Mouse (Mus musculus): Measurements from ENCODE around the gene Hgd.

DNA sequence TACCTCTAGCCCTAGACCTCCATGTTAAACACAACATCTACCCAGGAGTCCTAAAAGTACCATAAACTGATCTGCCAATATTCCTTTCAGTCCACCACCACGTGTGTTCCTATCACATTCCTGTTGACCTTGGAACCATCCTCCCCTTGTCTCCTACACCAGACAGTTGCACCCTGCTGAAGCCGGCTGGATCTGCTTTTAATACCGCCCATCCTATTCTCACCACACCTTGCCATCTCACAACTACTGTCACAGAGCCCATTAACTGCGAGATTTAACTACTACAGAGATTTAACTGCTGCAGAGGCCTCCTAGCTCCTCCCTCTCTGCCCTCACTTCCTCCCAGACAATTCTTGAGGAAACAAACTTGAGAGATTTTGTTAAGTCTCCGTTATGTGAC is 71.5 kb downstream of the Hgd start:
- no peak for TF ChIP-seq POLR2A (IDR thresholded peaks at IDR 0.05; ENCODE audit: low read depth, low read length)
- TF ChIP-seq CTCF (IDR thresholded peaks at IDR 0.05; ENCODE audit: extremely low read depth, insufficient read length, insufficient replicate concordance, low read depth, low read length), result no peak

All from small intestine, adult 2 months (tissue).